In genomic region chr1:156674195-156675000, GRCm38 (mm10) we compare ENCODE assay signal across 8 mouse cellular contexts. TPM values are rescaled to one million over a fixed set of nuclear protein-coding genes. Genes with fewer than 3 reads are reported as not detected.
DNase-seq lines count a peak whose midpoint lies in the region; ATAC-seq and TF ChIP-seq lines count a peak whose summit lies in the region.

TSS of gene Tor3a (minus strand) at chr1:156674356.

- H3K27ac ChIP-seq in cerebellum, adult 2 months (ENCODE audit: insufficient read depth, low read length) = no peak within 1 kb of the TSS
- H3K27ac ChIP-seq in forebrain, postnatal 0 days (ENCODE audit: low read depth, low read length) = peak within 1 kb of the TSS; percentile 35; the same call in 1 of the 2 replicates
- peak within 1 kb of the TSS; percentile 81 for H3K27ac ChIP-seq in hindbrain, embryonic 10.5 days

- DNase-seq in Muller cell, postnatal 12 days (ENCODE audit: inconsistent ontology term) = peak; percentile 94
- DNase-seq in cerebellum, adult 2 months = peak; percentile 64 to 73
- DNase-seq in forebrain, postnatal 0 days = peak; percentile 45
- DNase-seq in hindbrain, embryonic 10.5 days (ENCODE audit: low spot score) = peak; percentile 75
- peak; percentile 31 for DNase-seq in layer of hippocampus, adult 9-10 months (ENCODE audit: low spot score)
- peak; percentile 83 for DNase-seq in lung, postnatal 14 days
- peak; percentile 70 for DNase-seq in ovary, postnatal 14 days (ENCODE audit: low spot score)
- DNase-seq in thymus, postnatal 25 days = peak; percentile 65

- H3K4me1 ChIP-seq in cerebellum, adult 2 months (ENCODE audit: control insufficient read depth, insufficient read depth, low read length) = no peaks in the 10 kb centered on the region
- no peaks in the 10 kb centered on the region for H3K4me1 ChIP-seq in forebrain, postnatal 0 days (ENCODE audit: insufficient read depth)
- H3K4me1 ChIP-seq in hindbrain, embryonic 10.5 days (replicated peaks) = peaks cover 27% of the 10 kb centered on the region

- TF ChIP-seq POLR2A in cerebellum, adult 2 months (IDR thresholded peaks at IDR 0.05; ENCODE audit: borderline replicate concordance, insufficient read depth, low read length) = no peak

- peak within 1 kb of the TSS; percentile 78 for H3K4me3 ChIP-seq in cerebellum, adult 2 months (replicated peaks; ENCODE audit: insufficient read depth, low read depth, low read length)
- peak within 1 kb of the TSS; percentile 48 for H3K4me3 ChIP-seq in forebrain, postnatal 0 days (ENCODE audit: low read depth, low read length)
- peak within 1 kb of the TSS; percentile 63 for H3K4me3 ChIP-seq in hindbrain, embryonic 10.5 days

- WGBS in cerebellum, adult 2 months = 11% methylated on average over 37 of the region's 37 CpGs
- WGBS in forebrain, postnatal 0 days = 8% methylated on average over 37 of the region's 37 CpGs
- WGBS in hindbrain, embryonic 10.5 days = 8% methylated on average over 37 of the region's 37 CpGs

- H3K4me2 ChIP-seq in forebrain, postnatal 0 days (ENCODE audit: low read depth) = peak within 1 kb of the TSS; percentile 92

- H3K9ac ChIP-seq in forebrain, postnatal 0 days = peak within 1 kb of the TSS; percentile 53

- H3K36me3 ChIP-seq in forebrain, postnatal 0 days (ENCODE audit: insufficient read depth) = no peaks in the 10 kb centered on the region; the same call in 1 of the 2 replicates
- peaks cover under 1% of the 10 kb centered on the region; the same call in 1 of the 2 replicates for H3K36me3 ChIP-seq in hindbrain, embryonic 10.5 days

- H3K27me3 ChIP-seq in cerebellum, adult 2 months (ENCODE audit: control insufficient read depth, insufficient read depth, low read length) = no peaks in the 10 kb centered on the region
- H3K27me3 ChIP-seq in forebrain, postnatal 0 days (ENCODE audit: insufficient read depth, low read length) = 0 out of 2 replicates have a peak, but pooled peaks cover 3% of the 10 kb centered on the region
- H3K27me3 ChIP-seq in hindbrain, embryonic 10.5 days (ENCODE audit: insufficient read depth, poor library complexity, severe bottlenecking) = peaks cover 29% of the 10 kb centered on the region

- ATAC-seq in forebrain, postnatal 0 days = peak; percentile 78

- no peaks in the 10 kb centered on the region for H3K9me3 ChIP-seq in forebrain, postnatal 0 days (ENCODE audit: low read length)
- H3K9me3 ChIP-seq in hindbrain, embryonic 10.5 days = no peaks in the 10 kb centered on the region

- no peak for TF ChIP-seq CTCF in cerebellum, adult 2 months (IDR thresholded peaks at IDR 0.05; ENCODE audit: borderline replicate concordance, insufficient read depth, low read depth, low read length)
- no peak; the same call in 1 of the 2 replicates for TF ChIP-seq CTCF in forebrain, postnatal 0 days (IDR thresholded peaks at IDR 0.05; ENCODE audit: low read depth)

RNA-seq across cellular contexts. Expression of gene Tor3a, which starts in this region (rescaled TPM):
- 6.1 and 6.5 TPM in 2 replicates for polyA plus RNA-seq in cerebellum, adult 2 months (2012; rRNA removed)
- total RNA-seq in forebrain, postnatal 0 days (2014; rRNA removed) = 1.5 and 4.5 TPM in 2 replicates
- polyA plus RNA-seq in forebrain, postnatal 0 days (2015; fragmentation: Nextera tagmentation; extraction: Ambion mirVana) = 4.0 and 4.4 TPM in 2 replicates
- polyA plus RNA-seq in hindbrain, embryonic 10.5 days (2016; fragmentation: Nextera tagmentation; extraction: Ambion mirVana) = 7.2 and 7.5 TPM in 2 replicates

Comparison
In these comparisons a context has a peak if more than half of its experiments do, and no peak if none do; other contexts are left out.
1. DNase-seq: peak in every context shown above with its lines; median percentile 94 in Muller cell, postnatal 12 days; 83 in lung, postnatal 14 days; 75 in hindbrain, embryonic 10.5 days; 70 in ovary, postnatal 14 days; 68 in cerebellum, adult 2 months; 65 in thymus, postnatal 25 days; 45 in forebrain, postnatal 0 days; 31 in layer of hippocampus, adult 9-10 months.